Mouse (Mus musculus) liver, postnatal 0 days (tissue): Measurements from ENCODE around the gene Chdh. TPM values are rescaled to one million over a fixed set of nuclear protein-coding genes. Genes with fewer than 3 reads are reported as not detected.

Source experiments
- ATAC-seq: fragments of 200-750 bp; cut with Nextera tagmentation; 2 replicates; pipeline ENCODE4 v1.8.0; 2017; ENCODE audit warnings: mild to moderate bottlenecking, moderate library complexity
- DNase-seq: peaks from one replicate; pipeline ENCODE4 v3.0.0-alpha.2; 2016
- H3K27ac ChIP-seq: fragments of 300-500 bp; sonication (generic); 2 replicates; pipeline ENCODE4 v1.5.1; 2014; ENCODE audit warnings: antibody characterized with exemption, moderate library complexity, mild to moderate bottlenecking, low read depth
- H3K27me3 ChIP-seq: fragments of 300-500 bp; sonication (generic); 2 replicates; pipeline ENCODE4 v1.6.1; 2014; ENCODE audit warnings: low read length, control low read depth, mixed read lengths; ENCODE audit not compliant: insufficient read depth
- H3K36me3 ChIP-seq: fragments of 300-500 bp; sonication (generic); replicated peaks from 2 replicates; pipeline ENCODE4 v1.6.1; 2014; ENCODE audit warnings: mild to moderate bottlenecking, control low read depth, low read length, moderate library complexity, mixed read lengths; ENCODE audit not compliant: insufficient read depth
- H3K4me1 ChIP-seq: fragments of 300-500 bp; sonication (generic); 2 replicates; pipeline ENCODE4 v1.6.1; 2014; ENCODE audit warnings: antibody characterized with exemption, mild to moderate bottlenecking, control low read depth; ENCODE audit not compliant: insufficient read depth
- H3K4me2 ChIP-seq: fragments of 300-500 bp; sonication (generic); 2 replicates; pipeline ENCODE4 v1.6.1; 2014; ENCODE audit warnings: low read depth, mild to moderate bottlenecking, low read length, moderate library complexity, mixed read lengths
- H3K4me3 ChIP-seq: fragments of 300-500 bp; sonication (generic); 2 replicates; pipeline ENCODE4 v1.5.1; 2014; ENCODE audit warnings: low read depth, low read length
- H3K9ac ChIP-seq: fragments of 300-500 bp; sonication (generic); replicated peaks from 2 replicates; pipeline ENCODE4 v1.6.1; 2014; ENCODE audit warnings: mild to moderate bottlenecking, moderate library complexity
- H3K9me3 ChIP-seq: fragments of 300-500 bp; sonication (generic); 2 replicates; pipeline ENCODE4 v1.6.1; 2016; ENCODE audit warnings: mild to moderate bottlenecking, control low read depth, low read length, mixed read lengths
- CTCF ChIP-seq: sonication (generic); IDR thresholded peaks from 2 replicates; pipeline ENCODE4 v1.5.1; 2016; ENCODE audit warnings: antibody characterized with exemption, low read depth
- EP300 ChIP-seq: IDR thresholded peaks from 2 replicates; pipeline ENCODE4 v1.6.1; 2016; ENCODE audit warnings: antibody characterized with exemption, low read depth, mild to moderate bottlenecking
- WGBS: fragments of 180-500 bp; shearing (Covaris S2); extraction: QIAGEN DNeasy Blood & Tissue Kit; methylation state at CpG from one replicate; pipeline ENCODE4 v1.1.7; 2014; ENCODE audit not compliant: insufficient replicate concordance; 5-methylcytosine and 5-hydroxymethylcytosine counted together
- microRNA-seq: library from miRNA; unstranded; fragments of <30 nt; microRNA quantifications from one replicate; pipeline ENCODE4, GENCODE M21; 2016
- polyA plus RNA-seq: library from polyadenylated mRNA; unstranded; fragments of >200 nt; fragmentation: Nextera tagmentation; extraction: Ambion mirVana; gene quantifications from 2 replicates; pipeline ENCODE4 v1.2.1, GENCODE M21; 2015

Gene Chdh
- polyA plus RNA-seq, 1 experiment from 2014 or later = 6.2 TPM

DNA sequence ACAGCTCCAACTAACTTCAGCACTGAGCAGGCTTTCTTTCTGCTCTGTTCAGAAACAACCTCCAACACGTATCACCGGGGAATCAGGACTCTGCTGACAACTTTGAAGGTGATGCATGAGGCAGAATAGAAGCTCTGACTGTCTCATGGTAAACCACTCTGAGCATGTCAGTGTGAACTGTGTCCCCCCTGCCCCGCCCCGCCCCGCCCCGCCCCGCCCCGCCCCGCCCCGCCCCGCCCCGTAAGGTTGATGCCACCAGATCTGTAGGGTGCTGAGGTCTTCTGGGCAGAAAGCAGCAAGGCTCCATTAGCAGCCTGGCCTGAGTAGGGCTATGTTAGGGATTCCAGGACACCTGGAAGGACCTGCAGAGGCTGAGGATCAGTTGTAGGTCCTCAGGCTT, 57.9 kb downstream of the Chdh start:
- H3K4me2 ChIP-seq = no peak overlapping the region
- WGBS = 84% methylated on average over 9 of the region's 12 CpGs
- no peaks in the 10 kb centered on the region for H3K9me3 ChIP-seq
- no peaks in the 10 kb centered on the region for H3K4me1 ChIP-seq
- H3K9ac ChIP-seq = no peak overlapping the region
- H3K4me3 ChIP-seq = no peak overlapping the region
- no peaks in the 10 kb centered on the region for H3K36me3 ChIP-seq
- H3K27ac ChIP-seq = no peak overlapping the region
- H3K27me3 ChIP-seq = no peaks in the 10 kb centered on the region
- no peak for ATAC-seq
- TF ChIP-seq EP300 = no peak
- no peak for TF ChIP-seq CTCF
- DNase-seq = no peak

- WGBS = 66% methylated on average over 3 of the region's 3 CpGs
These were observed 59.7 kb downstream of the Chdh start for GRCm38 (mm10) chr14:30068566-30068965.

GRCm38 (mm10) chr14:30075268-30075887, 66.6 kb downstream of the Chdh start:
- ATAC-seq (no peak), DNase-seq (no peak)
- H3K4me3 ChIP-seq = no peak overlapping the region
- no peak overlapping the region for H3K4me2 ChIP-seq
- TF ChIP-seq EP300 (no peak), CTCF (no peak)
- 71% methylated on average over 7 of the region's 7 CpGs for WGBS
- no peak overlapping the region for H3K9ac ChIP-seq
- H3K9me3 ChIP-seq = no peaks in the 10 kb centered on the region
- H3K27me3 ChIP-seq = no peaks in the 10 kb centered on the region
- H3K4me1 ChIP-seq = no peaks in the 10 kb centered on the region
- no peak overlapping the region for H3K27ac ChIP-seq
- no peaks in the 10 kb centered on the region for H3K36me3 ChIP-seq

More at GRCm38 (mm10) chr14:30068566-30068965, 59.7 kb downstream of the Chdh start:
- Histone ChIP-seq H3K4me3 (no peak overlapping the region), H3K4me1 (no peaks in the 10 kb centered on the region), H3K9me3 (no peaks in the 10 kb centered on the region), H3K27me3 (no peaks in the 10 kb centered on the region), H3K4me2 (no peak overlapping the region), H3K27ac (no peak overlapping the region), H3K36me3 (no peaks in the 10 kb centered on the region), H3K9ac (no peak overlapping the region)
- DNase-seq (no peak), ATAC-seq (no peak)
- TF ChIP-seq EP300 (no peak), CTCF (no peak)

DNA sequence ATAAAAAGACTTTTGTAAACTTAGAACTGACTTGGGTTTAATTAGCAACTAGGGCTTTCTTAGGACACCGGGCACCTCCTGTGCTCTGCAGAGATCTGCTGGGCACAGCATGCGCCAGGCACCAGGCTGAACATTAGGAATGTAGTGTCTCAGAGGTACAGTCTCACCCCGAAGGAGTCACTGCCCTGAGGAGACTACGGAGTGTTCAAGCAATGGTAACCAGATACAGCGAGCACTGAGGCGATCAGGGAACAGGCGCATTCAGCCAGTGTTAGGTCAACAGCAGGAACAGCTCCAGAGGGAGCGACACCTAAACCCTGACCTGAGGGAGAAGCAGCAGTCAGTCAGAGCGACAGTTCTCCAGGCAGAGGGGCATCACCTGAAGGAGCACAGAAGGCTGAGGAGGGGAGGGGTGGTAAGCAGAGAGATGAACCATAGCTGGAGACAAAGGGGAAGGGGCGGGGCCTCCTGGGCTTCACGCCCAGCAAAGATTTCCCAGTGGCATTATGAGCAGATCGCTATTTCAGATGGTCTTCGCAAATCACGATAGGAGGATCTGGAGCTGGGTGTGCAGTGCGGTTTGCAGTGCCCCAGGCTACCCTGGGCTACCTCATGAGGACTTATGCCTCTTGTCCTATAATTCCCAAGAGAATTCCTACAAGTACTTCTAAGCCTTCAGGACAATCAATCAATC, 69.4 kb downstream of the Chdh start:
- Histone ChIP-seq H3K9ac (no peak overlapping the region), H3K36me3 (no peaks in the 10 kb centered on the region), H3K9me3 (no peaks in the 10 kb centered on the region), H3K4me1 (no peaks in the 10 kb centered on the region), H3K27me3 (no peaks in the 10 kb centered on the region), H3K4me3 (no peak overlapping the region), H3K27ac (no peak overlapping the region), H3K4me2 (no peak overlapping the region)
- TF ChIP-seq EP300 (no peak), CTCF (no peak)
- DNase-seq (no peak), ATAC-seq (no peak)
- WGBS = 77% methylated on average over 15 of the region's 15 CpGs

DNA sequence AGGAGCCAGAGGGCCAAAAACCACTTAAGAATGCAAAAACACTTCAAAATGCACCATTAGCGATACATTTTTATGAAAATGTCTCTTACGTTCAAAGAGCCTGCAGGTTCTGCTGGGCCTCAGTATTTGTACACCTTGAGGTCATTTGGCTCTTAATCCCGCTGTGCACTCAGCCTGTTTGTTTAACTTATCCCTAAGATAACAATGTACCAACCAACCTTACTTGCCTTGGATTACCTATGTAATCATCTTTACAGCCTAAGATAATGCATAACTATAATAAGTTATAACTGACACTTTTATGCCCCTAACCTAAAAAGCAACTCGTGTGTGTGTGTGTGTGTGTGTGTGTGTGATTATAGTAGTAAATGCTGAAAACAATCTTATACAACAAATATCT, 70.9 kb downstream of the Chdh start:
- ATAC-seq (no peak), DNase-seq (no peak)
- Histone ChIP-seq H3K27me3 (no peaks in the 10 kb centered on the region), H3K9me3 (no peaks in the 10 kb centered on the region), H3K4me3 (no peak overlapping the region), H3K9ac (no peak overlapping the region), H3K27ac (no peak overlapping the region), H3K4me2 (no peak overlapping the region), H3K36me3 (no peaks in the 10 kb centered on the region), H3K4me1 (no peaks in the 10 kb centered on the region)
- TF ChIP-seq EP300 (no peak), CTCF (no peak)
- 72% methylated on average over 4 of the region's 4 CpGs for WGBS

Small RNA genes lying within 50 kb of the gene (microRNA-seq; reads per million reads assigned to microRNA genes)
- gene Mir6947 = not detected

Other genes with a start within 250 kb of the Chdh start
- 150 and 157 TPM in 2 replicates for gene Selenok, start 40.7 kb upstream of the Chdh start, polyA plus RNA-seq
- 15.0 and 15.6 TPM in 2 replicates for gene Actr8, start 30.7 kb upstream of the Chdh start, polyA plus RNA-seq
- 6.2 and 7.1 TPM in 2 replicates for gene Il17rb, start 127 bp upstream of the Chdh start, polyA plus RNA-seq